Mouse (Mus musculus) midbrain, postnatal 0 days (tissue): Measurements from ENCODE around the gene Caskin1. TPM values are rescaled to one million over a fixed set of nuclear protein-coding genes. Genes with fewer than 3 reads are reported as not detected.
A peak's percentile ranks its signal among the peaks of the same experiment; 100 is the strongest.

Experiments
- ATAC-seq: fragments of 200-750 bp; cut with Nextera tagmentation; 2 replicates; pipeline ENCODE4 v1.8.0; 2017; ENCODE audit warnings: moderate number of reproducible peaks, mild to moderate bottlenecking, moderate TSS enrichment, moderate library complexity; ENCODE audit not compliant: low FRiP score
- DNase-seq: peaks from one replicate; pipeline ENCODE4 v3.0.0-alpha.2; 2015; ENCODE audit warnings: low spot score
- H3K27ac ChIP-seq: fragments of 300-500 bp; sonication (generic); 2 replicates; pipeline ENCODE4 v1.5.1; 2014; ENCODE audit warnings: low read depth, mild to moderate bottlenecking, low read length, mixed read lengths
- H3K27me3 ChIP-seq: fragments of 300-500 bp; sonication (generic); 2 replicates; pipeline ENCODE4 v1.6.1; 2014; ENCODE audit warnings: low read length, control low read depth, mixed read lengths; ENCODE audit not compliant: insufficient read depth
- H3K36me3 ChIP-seq: fragments of 300-500 bp; sonication (generic); 2 replicates; pipeline ENCODE4 v1.6.1; 2014; ENCODE audit warnings: low read length, control low read depth, mixed read lengths; ENCODE audit not compliant: insufficient read depth
- H3K4me1 ChIP-seq: fragments of 300-500 bp; sonication (generic); 2 replicates; pipeline ENCODE4 v1.6.1; 2014; ENCODE audit warnings: mild to moderate bottlenecking, control low read depth, antibody characterized with exemption, low read length, mixed read lengths; ENCODE audit not compliant: insufficient read depth
- H3K4me2 ChIP-seq: fragments of 300-500 bp; sonication (generic); 2 replicates; pipeline ENCODE4 v1.6.1; 2014; ENCODE audit warnings: low read depth, mild to moderate bottlenecking, low read length, mixed read lengths; ENCODE audit not compliant: poor library complexity, severe bottlenecking
- H3K4me3 ChIP-seq: fragments of 300-500 bp; sonication (generic); 2 replicates; pipeline ENCODE4 v1.5.1; 2014; ENCODE audit warnings: low read depth, mild to moderate bottlenecking, low read length, moderate library complexity
- H3K9ac ChIP-seq: fragments of 300-500 bp; sonication (generic); replicated peaks from 2 replicates; pipeline ENCODE4 v1.6.1; 2014; ENCODE audit warnings: mild to moderate bottlenecking, low read length, moderate library complexity, mixed read lengths; ENCODE audit not compliant: poor library complexity, severe bottlenecking
- H3K9me3 ChIP-seq: fragments of 300-500 bp; sonication (generic); 2 replicates; pipeline ENCODE4 v1.6.1; 2016; ENCODE audit warnings: low read length, control low read depth
- CTCF ChIP-seq: IDR thresholded peaks from 2 replicates; pipeline ENCODE4 v1.5.1; 2016; ENCODE audit warnings: antibody characterized with exemption, mild to moderate bottlenecking
- WGBS: fragments of 180-500 bp; shearing (Covaris S2); extraction: QIAGEN DNeasy Blood & Tissue Kit; methylation state at CpG from one replicate; pipeline ENCODE4 v1.1.7; 2014; 5-methylcytosine and 5-hydroxymethylcytosine counted together
- polyA plus RNA-seq: library from polyadenylated mRNA; unstranded; fragments of >200 nt; fragmentation: Nextera tagmentation; extraction: Ambion mirVana; gene quantifications from 2 replicates; pipeline ENCODE4 v1.2.1, GENCODE M21; 2015
- total RNA-seq: library from RNA; depleted of rRNA; stranded (reverse); fragments of >200 nt; gene quantifications from 2 replicates; pipeline ENCODE4 v1.2.3, GENCODE M21; 2014

Caskin1 gene
- total and polyA plus RNA-seq, 2 experiments from 2014 or later: 47.5 to 151 TPM

GRCm38 (mm10) chr17:24535300-24535699 lies 46.9 kb downstream of the Caskin1 start:
- Histone ChIP-seq H3K9ac (no peak overlapping the region), H3K4me1 (peaks cover 16% of the 10 kb centered on the region; the same call in 1 of the 2 replicates), H3K4me3 (no peak overlapping the region), H3K27me3 (no peaks in the 10 kb centered on the region), H3K27ac (no peak overlapping the region), H3K36me3 (no peaks in the 10 kb centered on the region), H3K4me2 (no peak overlapping the region), H3K9me3 (no peaks in the 10 kb centered on the region)
- DNase-seq (no peak), ATAC-seq (no peak)
- WGBS: 41% methylated on average over 5 of the region's 5 CpGs
- TF ChIP-seq CTCF: no peak

DNA sequence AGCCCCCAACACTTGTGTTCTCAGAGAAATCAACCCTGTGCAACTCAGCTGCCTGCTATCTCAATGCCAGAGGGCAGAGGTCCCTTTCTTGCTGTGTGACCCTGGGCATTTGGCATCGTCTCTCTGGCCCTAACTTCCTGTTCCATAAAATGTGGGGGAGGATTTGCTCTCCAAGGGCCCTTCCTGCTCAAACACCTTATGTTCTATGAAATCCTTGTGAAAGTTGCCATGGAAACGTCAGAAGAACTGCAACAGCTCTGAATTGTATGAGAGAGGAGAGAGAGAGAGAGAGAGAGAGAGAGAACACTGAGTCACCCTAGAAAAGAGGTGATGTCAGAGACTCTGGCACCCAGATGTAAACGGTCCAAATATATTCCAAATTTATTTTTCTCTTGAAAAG lies 49.1 kb downstream of the Caskin1 start:
- H3K4me2 ChIP-seq: 0 out of 2 replicates have a peak overlapping the region, but pooled peaks have one; percentile 9
- no peak overlapping the region for H3K4me3 ChIP-seq
- H3K27ac ChIP-seq: peak overlapping the region; percentile 73
- H3K27me3 ChIP-seq: no peaks in the 10 kb centered on the region
- 19% methylated on average over 3 of the region's 3 CpGs for WGBS
- H3K4me1 ChIP-seq: peaks cover 10% of the 10 kb centered on the region; the same call in 1 of the 2 replicates
- ATAC-seq: peak; percentile 35; the same call in 1 of the 2 replicates
- no peak for TF ChIP-seq CTCF
- H3K9me3 ChIP-seq: no peaks in the 10 kb centered on the region
- DNase-seq: peak; percentile 47
- H3K36me3 ChIP-seq: no peaks in the 10 kb centered on the region
- H3K9ac ChIP-seq: no peak overlapping the region

DNA sequence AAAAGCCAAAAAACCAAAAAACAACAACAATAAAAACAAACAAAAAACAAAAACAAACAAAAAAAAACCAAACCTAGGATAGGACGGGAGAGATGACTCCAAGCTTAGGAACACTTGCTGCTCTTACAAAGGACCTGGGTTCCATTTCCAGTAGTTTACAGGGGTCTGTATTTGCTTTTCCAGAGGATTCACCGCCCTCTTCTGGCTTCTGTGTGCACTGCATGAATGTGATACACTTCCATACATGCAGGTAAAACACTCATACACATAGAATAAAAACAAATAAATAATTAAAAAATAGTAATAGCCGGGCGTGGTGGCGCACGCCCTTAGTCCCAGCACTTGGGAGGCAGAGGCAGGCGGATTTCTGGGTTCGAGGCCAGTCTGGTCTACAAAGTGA lies 50.5 kb downstream of the Caskin1 start:
- no peak for ATAC-seq
- no peak overlapping the region for H3K4me2 ChIP-seq
- TF ChIP-seq CTCF: peak; percentile 71
- H3K27me3 ChIP-seq: no peaks in the 10 kb centered on the region
- no peak overlapping the region for H3K4me3 ChIP-seq
- no peaks in the 10 kb centered on the region for H3K36me3 ChIP-seq
- no peaks in the 10 kb centered on the region for H3K9me3 ChIP-seq
- H3K27ac ChIP-seq: no peak overlapping the region
- peak; percentile 50 for DNase-seq
- H3K9ac ChIP-seq: no peak overlapping the region
- 68% methylated on average over 8 of the region's 8 CpGs for WGBS
- 0 out of 2 replicates have a peak, but pooled peaks cover 5% of the 10 kb centered on the region for H3K4me1 ChIP-seq

DNA sequence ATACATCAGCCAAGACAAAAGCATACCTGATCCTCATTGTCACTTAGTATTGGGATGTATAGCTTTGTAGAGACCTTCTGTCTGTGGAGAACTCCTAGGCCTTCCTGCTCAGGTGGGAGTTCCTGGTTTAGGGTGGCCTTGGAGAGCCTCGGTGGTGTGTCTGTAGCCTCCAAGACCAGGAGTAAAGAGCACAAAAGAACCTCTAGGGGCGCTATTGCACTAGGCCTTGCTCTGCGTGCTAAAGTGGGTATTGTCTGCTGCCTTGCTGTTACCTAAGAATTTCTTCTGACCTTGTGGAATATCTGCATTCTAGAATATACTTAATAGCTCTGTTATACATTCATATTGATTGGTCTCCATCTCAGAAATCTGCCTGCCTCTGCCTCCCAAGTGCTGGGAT lies 52.0 kb downstream of the Caskin1 start:
- Histone ChIP-seq H3K27ac (no peak overlapping the region), H3K36me3 (no peaks in the 10 kb centered on the region), H3K9me3 (no peaks in the 10 kb centered on the region), H3K4me1 (0 out of 2 replicates have a peak, but pooled peaks cover 5% of the 10 kb centered on the region), H3K4me3 (no peak overlapping the region), H3K9ac (no peak overlapping the region), H3K4me2 (no peak overlapping the region), H3K27me3 (no peaks in the 10 kb centered on the region)
- DNase-seq (peak; percentile 71), ATAC-seq (no peak)
- WGBS: 9% methylated on average over 3 of the region's 3 CpGs
- peak; percentile 73 for TF ChIP-seq CTCF

GRCm38 (mm10) chr17:24544613-24545012 lies 56.2 kb downstream of the Caskin1 start:
- H3K4me1 ChIP-seq: no peaks in the 10 kb centered on the region
- 20% methylated on average over 12 of the region's 12 CpGs for WGBS
- H3K27ac ChIP-seq: no peak overlapping the region
- no peaks in the 10 kb centered on the region for H3K27me3 ChIP-seq
- no peaks in the 10 kb centered on the region for H3K36me3 ChIP-seq
- no peak for DNase-seq
- ATAC-seq: no peak
- no peak overlapping the region for H3K9ac ChIP-seq
- H3K4me2 ChIP-seq: no peak overlapping the region
- H3K4me3 ChIP-seq: no peak overlapping the region
- no peaks in the 10 kb centered on the region for H3K9me3 ChIP-seq
- 0 out of 2 replicates have a peak, but pooled peaks have one; percentile 7 for TF ChIP-seq CTCF

DNA sequence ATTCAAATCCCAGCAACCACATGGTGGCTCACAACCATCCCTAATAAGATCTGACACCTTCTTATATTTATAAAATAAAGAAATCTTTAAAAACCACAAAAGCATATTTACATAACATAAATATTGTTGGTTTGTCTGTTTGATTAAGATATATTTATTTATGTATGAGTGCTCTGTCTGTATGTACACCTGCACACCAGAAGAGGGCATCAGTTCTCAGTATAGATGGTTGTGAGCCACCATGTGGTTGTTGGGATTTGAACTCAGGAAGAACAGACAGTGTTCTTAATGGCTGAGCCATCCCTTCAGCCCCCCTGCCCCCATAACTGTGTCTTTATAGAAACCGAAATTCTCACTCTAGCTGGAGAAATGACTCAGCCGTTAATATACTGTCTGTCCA lies 56.8 kb downstream of the Caskin1 start:
- H3K27ac ChIP-seq: no peak overlapping the region
- H3K9me3 ChIP-seq: no peaks in the 10 kb centered on the region
- H3K4me2 ChIP-seq: no peak overlapping the region
- H3K9ac ChIP-seq: no peak overlapping the region
- TF ChIP-seq CTCF: peak; percentile 39
- no peaks in the 10 kb centered on the region for H3K27me3 ChIP-seq
- H3K4me3 ChIP-seq: no peak overlapping the region
- H3K36me3 ChIP-seq: no peaks in the 10 kb centered on the region
- H3K4me1 ChIP-seq: no peaks in the 10 kb centered on the region
- WGBS: 90% methylated on average over 2 of the region's 2 CpGs
- ATAC-seq (no peak), DNase-seq (no peak)
